Mouse (Mus musculus): ENCODE data around the gene Cacng7.
"Not testable (repeated sequence)": the region's sequence is repeated elsewhere in the genome, so short reads cannot be mapped to it uniquely, and the experiment has no call there.

The Cacng7 gene

DNA sequence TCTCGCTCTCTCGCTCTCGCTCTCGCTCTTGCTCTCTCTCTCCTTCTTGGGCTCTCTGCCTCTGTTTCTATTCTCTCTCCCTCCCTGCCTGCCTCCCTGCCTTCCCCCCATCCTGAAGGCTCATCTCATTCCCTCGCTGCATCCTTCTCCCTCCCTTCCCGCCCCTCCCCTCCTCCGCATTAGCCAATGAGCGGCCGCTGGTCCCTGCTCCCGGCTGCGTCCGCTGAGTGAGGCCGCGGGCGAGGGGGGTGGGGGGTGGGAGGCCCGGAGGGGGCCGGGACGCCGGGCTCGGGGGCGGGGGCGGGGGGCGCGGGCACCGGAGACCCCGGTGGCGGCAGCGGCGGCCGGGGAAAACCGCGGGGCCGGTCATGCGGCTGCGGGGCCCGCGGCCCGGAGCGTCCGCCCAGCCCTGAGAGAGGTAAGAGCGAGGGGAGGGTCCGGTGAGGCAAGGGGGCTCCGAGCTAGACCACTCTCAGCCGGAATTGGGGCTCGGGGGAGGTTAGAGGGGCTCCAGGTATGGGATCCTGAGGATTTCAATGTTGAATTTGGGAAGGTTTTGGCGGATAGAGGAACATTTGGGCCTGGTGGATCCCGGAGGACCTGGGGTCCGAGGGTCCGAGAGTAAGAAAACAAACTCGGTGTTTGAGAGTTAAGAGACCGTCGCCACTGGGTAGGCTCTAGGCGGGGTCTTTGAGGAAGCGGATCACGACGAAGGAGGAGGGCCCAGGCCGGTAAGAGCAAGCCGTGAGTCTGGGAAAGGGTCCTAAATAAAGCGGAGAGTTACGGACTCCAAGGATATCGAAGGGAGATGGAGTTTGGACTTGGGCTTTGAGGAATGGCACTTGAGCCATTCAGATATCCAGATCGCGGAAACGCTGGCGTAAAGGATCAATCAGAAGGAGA, at the start of gene Cacng7:
TSS of gene Cacng7 (plus strand) at position 337 of the 903 bp plus-strand sequence.
- peak; percentile 96 for DNase-seq (ENCODE audit: low read depth, low spot score)

DNA sequence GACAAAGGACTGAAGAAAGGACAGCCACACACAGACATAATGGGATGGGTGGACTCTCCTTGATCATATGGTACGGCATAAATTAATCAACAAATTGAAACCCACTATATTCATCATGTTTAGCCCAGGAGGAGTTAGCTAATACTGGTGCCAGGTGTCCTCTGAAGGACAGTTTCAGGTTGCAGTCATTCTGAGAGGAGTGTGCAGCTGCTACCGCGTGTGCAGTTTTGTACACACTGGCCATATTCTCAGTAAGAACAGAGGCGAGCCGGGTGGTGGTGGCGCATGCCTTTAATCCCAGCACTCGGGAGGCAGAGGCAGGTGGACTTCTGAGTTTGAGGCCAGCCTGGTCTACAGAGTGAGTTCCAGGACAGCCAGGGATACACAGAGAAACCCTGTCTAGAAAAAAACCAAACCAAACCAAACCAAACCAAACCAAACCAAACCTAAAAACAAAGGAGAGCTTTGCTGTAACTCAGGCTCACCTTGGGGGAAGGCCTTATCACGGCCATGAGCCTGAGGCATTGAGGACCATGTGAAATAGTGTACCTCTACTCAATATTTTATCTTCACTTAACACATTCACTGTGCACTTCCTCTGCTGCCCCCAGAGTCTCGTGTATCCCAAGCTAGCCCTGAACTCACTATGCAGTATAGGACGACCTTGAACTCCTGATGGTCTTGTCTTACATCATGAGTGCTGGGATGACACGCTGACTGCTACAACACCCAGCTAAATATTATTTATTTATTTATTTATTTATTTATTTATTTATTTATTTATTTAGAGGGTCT, 49.5 kb upstream of the Cacng7 start:
- DNase-seq (ENCODE audit: low read depth, low spot score): no peak

DNA sequence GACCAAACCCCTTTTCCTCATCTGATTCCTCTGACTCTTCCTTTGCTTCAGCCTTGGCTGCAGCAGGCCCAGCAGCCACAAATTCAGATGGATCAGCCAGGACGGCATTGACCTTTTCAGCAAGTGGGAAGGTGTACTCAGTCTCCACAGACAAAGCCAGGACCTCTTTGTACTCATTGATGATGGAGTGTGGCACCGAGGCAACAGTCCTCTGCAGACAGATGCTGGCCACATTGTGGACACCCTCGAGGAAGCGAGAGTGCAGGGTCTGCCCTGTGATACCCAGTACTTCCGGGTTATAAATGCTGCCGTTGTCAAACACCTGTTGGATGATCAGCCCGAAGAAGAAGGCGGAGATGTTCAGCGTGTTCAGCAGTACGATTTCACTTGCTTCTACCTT, 48.2 kb upstream of the Cacng7 start:
- DNase-seq (ENCODE audit: low read depth, low spot score): no peak

DNA sequence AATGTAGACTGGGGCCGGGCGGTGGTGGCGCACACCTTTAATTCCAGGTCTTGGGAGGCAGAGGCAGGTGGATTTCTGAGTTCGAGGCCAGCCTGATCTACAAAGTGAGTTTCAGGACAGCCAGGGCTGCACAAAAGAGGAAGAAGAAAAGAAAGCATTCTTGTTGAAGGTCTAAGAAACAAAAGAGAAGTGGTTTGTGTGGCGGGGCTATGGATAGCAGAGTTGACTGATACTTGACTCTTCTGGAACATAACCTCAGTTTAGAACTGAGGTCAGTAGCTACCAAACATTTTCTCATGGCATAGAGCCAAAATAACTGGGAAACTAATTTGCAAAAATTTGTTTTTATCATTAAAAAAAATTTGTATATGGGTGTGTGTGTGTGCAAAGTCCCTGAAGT, 46.7 kb upstream of the Cacng7 start:
- DNase-seq (ENCODE audit: low read depth, low spot score): no peak

DNA sequence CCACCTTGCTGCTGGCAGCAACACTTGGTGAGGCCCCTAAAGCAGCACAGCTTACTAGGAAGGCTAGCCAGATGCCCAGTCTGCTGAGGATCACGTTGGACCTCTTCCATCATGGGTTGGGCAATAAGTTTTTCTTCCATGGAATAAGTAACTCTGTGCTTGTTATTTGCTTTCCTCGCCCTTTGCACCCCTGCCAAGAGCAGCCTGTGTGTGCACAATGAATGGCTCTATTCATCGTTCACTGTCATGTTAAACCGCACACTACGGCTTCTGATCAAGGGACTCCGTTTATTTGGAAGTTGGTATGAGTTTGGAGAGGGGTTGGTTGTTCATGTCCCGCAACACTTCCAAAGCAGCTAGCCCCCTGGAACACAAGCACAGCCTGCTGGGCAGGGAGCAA, 45.6 kb upstream of the Cacng7 start:
- peak; percentile 32 for DNase-seq (ENCODE audit: low read depth, low spot score)

DNA sequence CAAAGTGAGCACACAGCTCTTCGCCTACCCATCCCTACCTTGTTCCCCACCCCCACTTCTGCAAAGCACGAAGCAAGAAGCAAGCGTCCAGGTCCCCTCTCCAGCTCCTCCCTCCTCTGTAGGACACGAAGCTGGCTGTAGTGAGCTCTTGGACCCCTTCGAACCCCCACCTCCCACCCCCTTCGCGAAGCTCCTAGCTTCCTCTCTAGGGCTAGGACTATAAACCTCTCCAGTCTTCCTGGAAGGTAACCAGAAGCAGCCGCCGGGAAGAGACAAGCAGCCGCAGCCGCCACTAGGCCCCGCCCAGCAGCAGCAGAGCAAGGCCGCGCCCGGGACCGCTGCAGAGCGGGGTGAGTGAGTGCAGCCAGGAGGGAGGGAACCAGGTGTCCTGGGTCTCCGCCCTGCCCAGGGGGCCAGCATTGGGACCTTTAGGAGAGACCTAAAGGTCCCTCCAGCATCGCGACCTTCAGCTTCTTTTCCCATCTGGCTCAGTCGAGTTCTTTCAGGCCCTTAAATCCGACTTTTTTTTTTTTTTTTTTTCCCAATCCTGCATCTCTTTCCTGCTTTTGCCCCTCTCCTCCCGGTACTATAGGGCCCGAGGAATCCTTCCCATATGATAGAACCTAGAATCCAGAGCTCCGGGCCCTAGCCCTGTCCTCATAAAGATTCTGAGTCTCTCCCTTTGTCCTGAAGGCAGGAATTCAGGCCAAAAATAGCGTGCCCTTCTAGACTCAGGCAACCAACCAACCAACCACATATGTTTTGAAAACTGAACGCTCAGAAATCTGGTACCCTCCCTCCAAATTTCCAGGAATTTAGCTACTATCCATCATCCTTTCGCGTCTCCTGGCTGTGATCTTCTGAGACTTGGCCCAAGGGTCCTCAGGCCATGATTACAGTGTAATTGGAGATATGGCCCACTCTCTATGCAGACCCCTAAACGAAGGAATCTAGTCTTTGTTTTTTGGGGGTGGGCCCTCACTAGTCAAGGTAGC, 43.5 kb upstream of the Cacng7 start, which contains the start of the genes Myadm and Prkcg:
TSS of gene Myadm (plus strand) at position 105 of the 995 bp plus-strand sequence.
TSS of gene Prkcg (plus strand) at position 204 of the 995 bp plus-strand sequence.
- DNase-seq (ENCODE audit: low read depth, low spot score): peak; percentile 86

DNA sequence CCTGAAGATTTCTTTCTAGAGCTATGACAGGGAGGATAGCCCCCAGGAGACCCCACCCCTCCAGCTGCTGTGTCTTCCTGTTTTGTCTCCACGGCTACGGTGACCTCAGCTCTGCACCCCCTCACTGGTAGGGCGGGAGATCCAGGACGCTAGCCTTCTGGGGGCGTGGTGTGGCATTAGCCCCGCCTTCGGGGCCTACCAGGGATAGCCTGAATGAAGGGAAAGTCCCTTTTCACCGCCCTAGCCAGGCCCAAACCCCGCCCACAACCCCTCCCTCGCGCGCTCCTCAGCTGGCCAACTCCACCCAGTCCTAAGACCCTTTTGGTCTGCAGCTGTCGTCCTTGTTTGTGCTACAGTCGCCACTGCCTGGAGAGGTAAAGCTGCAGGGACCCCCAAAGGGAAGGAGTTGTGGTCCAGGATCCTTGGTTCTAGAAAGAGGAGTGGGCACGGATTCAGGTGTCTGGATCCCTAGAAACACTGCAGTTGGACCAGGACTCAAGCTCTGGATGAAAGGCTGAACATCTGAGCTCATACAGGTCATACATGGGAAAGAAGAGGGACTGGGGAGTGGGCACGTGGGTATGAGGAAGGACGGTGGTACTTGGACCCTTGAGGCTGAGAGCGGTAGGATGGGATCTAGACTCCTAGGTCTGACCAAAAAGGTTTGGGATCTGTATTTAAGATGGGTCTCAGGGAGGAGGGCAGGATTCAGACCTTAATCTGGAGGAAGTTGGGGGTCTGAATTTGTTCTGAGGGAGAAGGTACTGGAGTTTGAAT, 42.3 kb upstream of the Cacng7 start:
- DNase-seq (ENCODE audit: low read depth, low spot score): peak; percentile 95

DNA sequence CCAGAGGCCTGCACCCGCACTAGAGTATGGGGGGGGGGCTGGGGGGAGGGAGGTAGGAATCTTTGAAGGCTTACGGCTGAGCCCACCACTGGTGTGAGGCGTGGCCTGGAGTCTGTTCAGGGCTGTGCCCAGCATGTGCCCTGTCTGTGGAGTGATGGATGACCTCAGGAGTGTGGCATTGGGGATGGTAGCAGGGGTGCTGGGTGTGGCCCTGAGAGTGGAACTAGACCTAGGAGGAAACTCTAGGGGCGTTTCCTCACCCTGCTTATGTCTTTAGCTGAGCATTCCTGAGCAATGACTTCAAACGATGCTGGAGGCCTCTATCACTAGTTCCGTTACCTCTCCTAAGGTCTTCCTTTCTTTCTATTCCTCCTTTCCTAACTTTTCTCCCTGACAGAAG, 41.6 kb upstream of the Cacng7 start:
- DNase-seq (ENCODE audit: low read depth, low spot score): no peak

DNA sequence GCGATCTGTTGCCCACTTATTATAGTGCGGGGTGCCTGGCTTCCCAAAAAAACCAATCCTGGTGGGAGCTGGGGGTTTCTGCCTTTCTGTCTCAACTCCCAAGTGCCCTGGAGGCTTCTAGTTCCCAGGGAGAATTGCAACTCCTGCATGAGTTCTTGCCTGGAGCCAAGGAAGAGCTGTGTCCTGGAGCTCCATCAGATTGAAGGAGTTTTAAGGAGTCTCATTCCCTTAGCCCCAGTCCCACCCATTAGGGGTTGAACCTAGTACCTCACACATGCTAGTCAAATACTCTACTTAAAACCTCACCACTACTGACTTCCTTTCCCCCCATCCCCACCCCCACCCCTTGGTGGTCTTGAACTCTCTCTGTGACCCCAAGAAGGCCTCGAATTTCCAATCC, 41.0 kb upstream of the Cacng7 start:
- DNase-seq (ENCODE audit: low read depth, low spot score): no peak

DNA sequence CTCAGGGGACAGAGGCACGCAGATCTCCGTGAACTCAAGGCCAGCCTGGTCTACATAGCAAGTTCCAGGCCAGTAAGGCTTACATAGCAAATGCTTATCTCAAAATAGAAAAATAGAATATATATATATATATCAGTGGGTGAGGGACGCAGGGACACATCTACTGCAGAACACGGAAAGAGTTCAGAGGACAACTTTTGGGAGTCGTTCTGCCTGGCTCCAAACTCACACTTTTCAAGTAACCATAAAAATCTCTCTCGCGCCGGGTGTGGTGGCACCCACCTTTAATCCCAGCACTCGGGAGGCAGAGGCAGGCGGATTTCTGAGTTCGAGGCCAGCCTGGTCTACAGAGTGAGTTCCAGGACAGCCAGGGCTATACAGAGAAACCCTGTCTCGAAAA, 40.5 kb upstream of the Cacng7 start:
- DNase-seq (ENCODE audit: low read depth, low spot score): not testable (repeated sequence)

DNA sequence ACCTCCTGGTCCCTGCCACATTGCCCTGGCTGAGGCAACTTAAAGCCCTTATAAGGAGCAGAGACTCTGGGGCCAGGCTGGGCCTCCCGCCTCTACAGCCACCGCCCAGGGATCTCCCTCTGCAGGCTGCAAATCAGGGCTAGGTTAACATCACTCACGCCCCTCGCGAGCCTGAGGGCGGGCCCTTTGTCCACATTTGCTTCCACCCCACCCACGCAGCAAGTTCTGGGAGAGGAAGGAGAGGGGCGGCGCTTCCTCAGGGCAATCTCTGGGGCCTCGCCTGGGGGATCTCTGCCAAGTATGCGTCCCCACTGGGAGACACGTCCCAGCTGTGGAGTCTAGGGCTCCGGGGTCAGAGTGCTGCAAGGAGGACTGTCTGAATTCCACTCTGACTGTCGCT, 40.0 kb upstream of the Cacng7 start:
- DNase-seq (ENCODE audit: low read depth, low spot score): no peak

DNA sequence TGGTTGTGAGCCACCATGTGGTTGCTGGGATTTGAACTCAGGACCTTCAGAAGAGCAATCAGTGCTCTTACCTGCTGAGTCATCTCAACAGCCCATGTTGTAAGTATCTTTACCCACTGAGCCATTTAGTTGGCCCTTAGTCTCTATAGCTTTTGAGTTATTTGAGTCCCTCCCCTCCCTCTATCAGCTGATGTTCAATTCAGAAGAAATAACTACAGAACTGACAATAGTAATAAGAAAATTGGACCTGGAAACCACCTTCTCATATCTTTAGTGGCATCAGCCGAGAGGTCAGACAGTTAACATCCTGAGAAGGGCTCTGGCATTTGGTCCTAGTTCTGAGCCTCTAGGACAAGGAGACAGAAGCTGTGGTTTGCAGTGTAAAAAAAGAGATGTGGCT, 38.0 kb upstream of the Cacng7 start:
- no peak for DNase-seq (ENCODE audit: low read depth, low spot score)

DNA sequence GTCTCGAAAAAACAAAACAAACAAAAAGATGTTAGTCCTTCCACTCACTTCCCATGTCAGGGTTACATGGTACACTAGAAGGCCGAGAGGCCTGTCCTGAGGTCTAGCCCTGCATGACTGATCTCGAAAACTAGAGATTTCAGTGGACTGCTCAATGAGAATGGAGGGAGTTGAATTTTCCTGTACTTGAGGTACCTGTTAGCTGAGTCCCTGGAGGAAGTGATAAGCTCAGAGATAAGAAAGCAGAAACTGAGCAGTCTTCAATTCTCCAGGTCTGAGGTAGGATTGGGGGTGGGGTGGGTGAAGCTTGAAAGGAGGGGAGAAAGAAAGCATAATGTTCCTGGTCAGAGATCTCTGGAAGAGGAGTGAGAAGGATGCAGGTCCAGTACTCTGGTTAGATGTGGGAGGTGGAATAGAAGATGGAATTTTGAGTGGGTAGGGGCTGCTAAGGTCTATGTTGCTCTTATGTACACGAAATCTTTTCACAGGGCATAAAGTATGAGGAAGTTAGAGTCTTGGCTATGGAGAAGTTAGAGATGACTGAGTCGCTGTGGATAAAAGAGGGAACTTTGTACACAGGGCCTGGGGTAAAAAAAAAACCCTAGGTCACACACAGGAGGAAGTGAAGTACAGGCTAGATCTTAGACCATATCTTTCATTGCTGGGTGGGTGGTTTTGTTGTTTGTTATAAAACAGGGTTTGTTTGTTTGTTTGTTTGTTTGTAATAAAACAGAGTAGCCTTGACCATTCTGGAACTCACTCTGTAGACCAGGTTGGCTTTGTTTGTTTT, 37.2 kb upstream of the Cacng7 start:
- DNase-seq (ENCODE audit: low read depth, low spot score): no peak

DNA sequence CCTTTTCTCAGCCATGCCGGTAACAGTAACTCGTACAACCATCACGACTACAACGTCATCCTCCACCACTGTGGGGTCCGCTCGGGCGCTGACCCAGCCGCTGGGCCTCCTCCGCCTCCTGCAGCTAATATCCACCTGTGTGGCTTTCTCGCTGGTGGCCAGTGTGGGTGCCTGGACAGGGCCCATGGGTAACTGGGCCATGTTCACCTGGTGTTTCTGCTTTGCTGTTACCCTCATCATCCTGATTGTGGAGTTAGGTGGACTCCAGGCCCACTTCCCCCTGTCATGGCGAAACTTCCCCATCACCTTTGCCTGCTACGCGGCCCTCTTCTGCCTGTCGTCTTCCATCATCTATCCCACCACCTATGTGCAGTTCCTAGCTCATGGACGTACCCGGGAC, 36.0 kb upstream of the Cacng7 start:
- no peak for DNase-seq (ENCODE audit: low read depth, low spot score)

DNA sequence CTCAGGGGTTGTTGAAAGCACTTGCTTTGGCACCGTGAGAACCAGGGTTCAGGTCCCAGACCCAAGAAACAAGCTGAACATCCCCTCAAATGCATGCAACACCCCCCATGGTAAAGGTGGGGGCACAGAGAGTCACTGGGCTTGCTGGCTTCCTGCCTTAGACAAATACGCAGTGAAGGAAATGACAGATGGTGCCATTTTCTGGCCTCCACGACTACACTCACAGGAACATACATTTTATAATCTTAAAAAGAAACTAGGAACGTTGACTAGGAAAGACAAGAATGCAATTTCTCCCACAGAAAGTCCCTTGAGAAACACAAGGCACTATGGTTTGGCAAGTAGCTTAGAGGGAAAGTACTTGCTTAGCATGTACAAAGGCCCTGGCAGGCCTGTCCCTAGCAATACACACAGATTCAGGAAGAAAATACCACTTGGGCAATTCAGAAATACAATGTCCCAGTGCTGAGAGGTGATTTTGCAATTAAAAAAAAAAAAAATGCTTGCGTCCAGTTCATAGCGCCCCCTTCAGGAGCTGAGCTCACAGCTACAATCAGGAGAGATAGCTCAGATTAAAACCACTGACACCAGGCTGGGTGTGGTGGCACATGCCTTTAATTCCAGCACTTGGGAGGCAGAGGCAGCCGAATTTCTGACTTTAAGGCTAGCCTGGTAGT, 32.7 kb upstream of the Cacng7 start:
- DNase-seq (ENCODE audit: low read depth, low spot score): peak; percentile 66

DNA sequence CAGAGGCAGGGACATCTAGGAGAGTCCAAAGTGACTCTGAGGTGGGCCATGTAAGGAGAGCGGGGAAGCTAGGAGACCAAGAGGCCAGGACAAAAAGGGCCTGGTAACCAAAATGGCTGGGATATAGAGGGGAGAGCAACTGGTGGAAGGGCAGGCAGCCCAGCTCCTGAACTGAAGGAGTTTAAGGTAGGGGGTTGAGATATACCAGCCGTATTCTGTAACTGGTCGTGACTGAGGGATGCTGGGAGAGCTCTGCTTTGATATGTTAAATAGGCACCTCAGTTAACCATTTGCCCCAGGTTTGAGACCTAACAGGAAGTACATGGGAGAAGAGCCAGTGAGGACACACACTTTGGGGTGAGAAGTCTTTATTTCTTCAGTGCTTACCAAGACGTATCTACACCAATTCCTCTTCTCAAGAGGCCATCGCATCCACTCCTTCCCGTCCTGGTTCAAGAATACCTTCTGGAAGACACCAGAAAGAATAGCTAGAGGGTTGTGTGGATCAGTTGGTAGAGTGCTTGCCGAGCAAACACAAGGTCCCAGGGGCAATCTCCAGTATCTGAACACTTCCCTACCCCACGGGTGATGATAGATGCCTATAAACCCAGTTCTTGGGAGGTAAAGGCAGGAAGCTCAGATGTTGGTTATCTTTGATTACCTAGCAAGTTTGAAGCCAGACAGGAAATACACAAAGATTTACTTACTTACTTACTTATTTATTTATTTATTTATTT, 31.7 kb upstream of the Cacng7 start:
- DNase-seq (ENCODE audit: low read depth, low spot score): no peak

DNA sequence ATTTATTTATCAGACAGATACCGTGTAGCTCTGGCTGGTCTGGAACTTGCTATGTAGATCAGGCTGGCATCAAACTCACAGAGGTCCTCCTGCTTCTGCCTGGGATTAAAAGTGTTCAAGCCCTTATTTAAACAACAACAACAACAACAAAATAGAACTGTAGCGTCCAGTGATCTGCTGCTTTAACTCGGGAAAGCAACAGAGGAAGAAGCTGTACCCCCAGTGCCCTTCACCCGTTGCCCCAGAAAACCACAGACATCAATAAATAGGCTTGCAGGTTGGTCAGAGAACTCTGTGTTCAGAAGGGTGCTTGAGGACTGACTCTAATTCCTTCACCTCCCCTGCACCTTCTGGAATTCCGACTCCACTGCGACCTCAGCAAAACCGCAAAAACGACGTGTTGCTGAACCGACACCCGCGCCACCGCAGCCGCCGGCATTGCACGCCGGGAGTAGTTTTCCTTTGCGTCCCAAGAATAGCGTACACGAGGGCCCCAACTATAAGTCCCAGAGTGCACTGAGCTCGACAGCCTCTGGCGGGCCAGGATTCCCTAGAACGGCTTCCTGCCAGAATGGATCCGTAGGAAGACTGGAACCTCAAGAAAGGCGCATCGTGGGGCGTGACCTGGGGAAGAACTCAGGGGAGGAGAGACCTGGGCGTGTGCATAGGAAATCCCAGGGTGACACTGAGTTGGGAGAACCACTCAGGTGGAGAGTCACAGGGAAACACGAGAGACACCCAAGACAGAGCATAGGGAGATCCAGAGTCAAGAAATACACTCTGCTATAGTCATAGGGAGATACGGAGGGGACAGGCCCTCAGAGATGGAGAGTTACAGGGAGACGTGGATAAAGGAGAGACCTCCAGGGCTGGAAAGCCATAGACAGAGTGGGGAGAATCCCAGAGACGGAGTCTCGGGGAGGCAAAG, 30.9 kb upstream of the Cacng7 start:
- peak; percentile 86 for DNase-seq (ENCODE audit: low read depth, low spot score)

Measured in brain, adult 2 months (tissue).